Mouse (Mus musculus): Measurements from ENCODE around the gene Celsr1. TPM values are rescaled to one million over a fixed set of nuclear protein-coding genes. Genes with fewer than 3 reads are reported as not detected.
"Not testable (repeated sequence)": the region's sequence is repeated elsewhere in the genome, so short reads cannot be mapped to it uniquely, and the experiment has no call there.

Gene Celsr1
- total and polyA plus RNA-seq, 2 experiments from 2014 or later, result 0.97 to 17.4 TPM

DNA sequence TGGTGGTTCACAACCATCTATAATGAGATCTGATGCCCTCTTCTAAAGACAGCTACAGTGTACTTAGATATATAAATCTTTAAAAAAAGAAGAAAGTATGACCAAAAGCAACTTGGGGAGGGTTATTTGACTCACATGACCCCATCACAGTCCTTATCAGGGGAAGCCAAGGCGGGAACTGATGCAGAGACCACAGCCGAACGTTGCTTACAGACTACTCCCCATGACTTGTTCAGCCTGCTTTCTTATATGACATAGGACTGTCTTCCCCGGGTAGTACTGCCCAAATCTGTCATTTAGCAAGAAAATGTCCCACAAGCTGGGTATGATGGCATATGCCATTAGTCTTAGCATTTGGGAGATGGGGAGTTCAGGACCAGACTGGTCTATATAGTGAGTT is 144.3 kb downstream of the Celsr1 start:
- no peak for ATAC-seq (ENCODE audit: insufficient read depth, low read depth)
- Histone ChIP-seq H3K27ac (ENCODE audit: low read depth) (no peak overlapping the region), H3K4me2 (ENCODE audit: low read depth, low read length) (no peak overlapping the region), H3K36me3 (replicated peaks; ENCODE audit: control insufficient read depth, insufficient read depth, low read length) (peaks cover 77% of the 10 kb centered on the region), H3K27me3 (ENCODE audit: control insufficient read depth, insufficient read depth, low read length) (no peaks in the 10 kb centered on the region), H3K9me3 (replicated peaks; ENCODE audit: control insufficient read depth, low read length) (no peaks in the 10 kb centered on the region), H3K4me1 (ENCODE audit: control insufficient read depth, insufficient read depth) (no peaks in the 10 kb centered on the region), H3K9ac (replicated peaks; ENCODE audit: low read depth, low read length) (no peak overlapping the region), H3K4me3 (ENCODE audit: low read depth, low read length) (no peak overlapping the region)
- no peak for TF ChIP-seq CTCF (IDR thresholded peaks at IDR 0.05; ENCODE audit: low read depth)
- 77% methylated on average over 4 of the region's 4 CpGs for WGBS
- no peak for DNase-seq (ENCODE audit: low spot score)

GRCm38 (mm10) chr15:85885606-85886005 is 148.0 kb downstream of the Celsr1 start:
- H3K9ac ChIP-seq (replicated peaks; ENCODE audit: low read depth, low read length), result no peak overlapping the region
- H3K4me2 ChIP-seq (ENCODE audit: low read depth, low read length), result no peak overlapping the region
- 68% methylated on average over 5 of the region's 5 CpGs for WGBS
- H3K9me3 ChIP-seq (replicated peaks; ENCODE audit: control insufficient read depth, low read length), result no peaks in the 10 kb centered on the region
- peaks cover 67% of the 10 kb centered on the region for H3K36me3 ChIP-seq (replicated peaks; ENCODE audit: control insufficient read depth, insufficient read depth, low read length)
- DNase-seq (ENCODE audit: low spot score) (no peak), ATAC-seq (ENCODE audit: insufficient read depth, low read depth) (no peak)
- TF ChIP-seq CTCF (IDR thresholded peaks at IDR 0.05; ENCODE audit: low read depth) (no peak), EP300 (IDR thresholded peaks at IDR 0.05; ENCODE audit: low read depth) (no peak)
- H3K4me1 ChIP-seq (ENCODE audit: control insufficient read depth, insufficient read depth), result no peaks in the 10 kb centered on the region
- H3K4me3 ChIP-seq (ENCODE audit: low read depth, low read length), result no peak overlapping the region
- H3K27ac ChIP-seq (ENCODE audit: low read depth), result no peak overlapping the region
- H3K27me3 ChIP-seq (ENCODE audit: control insufficient read depth, insufficient read depth, low read length), result no peaks in the 10 kb centered on the region

DNA sequence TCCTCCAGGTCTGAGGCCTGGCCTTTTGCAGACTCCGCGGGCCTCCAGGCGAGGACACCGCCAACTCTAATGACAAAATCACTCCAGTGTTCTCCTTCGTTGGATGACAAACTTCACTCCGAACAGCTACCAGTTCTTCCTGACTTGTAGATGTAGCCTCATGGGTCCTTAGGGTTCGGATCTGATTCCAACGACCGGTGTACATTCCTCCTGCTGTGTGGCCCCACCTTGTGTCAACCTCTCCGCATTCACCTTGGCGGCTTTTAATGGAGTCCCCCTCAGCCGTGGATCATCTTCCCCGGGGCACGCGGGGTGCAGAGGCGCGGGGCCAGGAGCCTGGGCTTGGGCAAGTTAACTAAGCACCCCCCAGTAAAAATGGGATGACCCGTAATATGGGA is 154.1 kb downstream of the Celsr1 start:
- H3K36me3 ChIP-seq (replicated peaks; ENCODE audit: control insufficient read depth, insufficient read depth, low read length), result peaks cover 54% of the 10 kb centered on the region
- H3K4me3 ChIP-seq (ENCODE audit: low read depth, low read length), result peak overlapping the region; percentile 94
- no peaks in the 10 kb centered on the region for H3K9me3 ChIP-seq (replicated peaks; ENCODE audit: control insufficient read depth, low read length)
- 0 out of 2 replicates have a peak, but pooled peaks cover 11% of the 10 kb centered on the region for H3K4me1 ChIP-seq (ENCODE audit: control insufficient read depth, insufficient read depth)
- H3K9ac ChIP-seq (replicated peaks; ENCODE audit: low read depth, low read length), result peak overlapping the region; percentile 86
- TF ChIP-seq CTCF (IDR thresholded peaks at IDR 0.05; ENCODE audit: low read depth) (no peak), EP300 (IDR thresholded peaks at IDR 0.05; ENCODE audit: low read depth) (no peak)
- no peak for DNase-seq (ENCODE audit: low spot score)
- H3K27me3 ChIP-seq (ENCODE audit: control insufficient read depth, insufficient read depth, low read length), result no peaks in the 10 kb centered on the region
- ATAC-seq (ENCODE audit: insufficient read depth, low read depth), result peak; percentile 15
- H3K4me2 ChIP-seq (ENCODE audit: low read depth, low read length), result peak overlapping the region; percentile 91
- 1% methylated on average over 18 of the region's 18 CpGs for WGBS
- H3K27ac ChIP-seq (ENCODE audit: low read depth), result peak overlapping the region; percentile 94

DNA sequence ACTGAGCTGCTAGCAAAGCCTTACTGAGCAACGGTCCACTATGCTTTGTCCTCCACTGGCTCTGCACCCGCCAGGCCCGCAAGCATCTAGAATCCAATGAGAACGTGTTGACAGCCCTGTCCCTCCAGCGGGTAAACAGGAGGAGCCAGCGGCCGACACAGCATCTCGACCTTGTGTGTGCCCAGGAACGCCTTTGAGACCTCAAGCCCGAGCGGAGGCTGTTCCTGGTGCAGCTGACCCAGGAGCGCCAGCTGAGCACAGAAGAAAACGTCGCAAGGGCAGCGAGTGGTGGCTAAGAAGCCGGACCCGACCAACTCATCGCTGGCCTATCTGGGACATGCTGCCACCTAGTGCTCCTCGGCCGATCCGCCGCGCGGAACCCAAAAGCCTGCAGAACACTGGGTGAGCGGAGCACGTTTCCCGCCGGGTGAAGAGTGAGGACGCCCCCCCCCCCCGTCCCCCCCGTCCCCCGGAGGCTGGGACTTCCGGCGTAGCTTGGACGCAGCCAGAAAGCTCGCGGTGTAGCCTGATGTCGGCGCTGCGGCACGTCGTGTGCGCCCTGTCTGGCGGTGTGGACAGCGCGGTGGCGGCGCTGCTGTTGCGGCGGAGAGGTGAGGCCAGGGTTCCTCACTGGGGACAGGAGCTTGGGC is 154.6 kb downstream of the Celsr1 start, which contains the start of gene Trmu:
Trmu (plus strand) TSS at position 465 of the 650 bp plus-strand sequence.
- Histone ChIP-seq H3K9me3 (replicated peaks; ENCODE audit: control insufficient read depth, low read length) (no peaks in the 10 kb centered on the region), H3K27ac (ENCODE audit: low read depth) (peak within 1 kb of the TSS; percentile 94), H3K27me3 (ENCODE audit: control insufficient read depth, insufficient read depth, low read length) (no peaks in the 10 kb centered on the region), H3K4me2 (ENCODE audit: low read depth, low read length) (peak within 1 kb of the TSS; percentile 91), H3K4me3 (ENCODE audit: low read depth, low read length) (peak within 1 kb of the TSS; percentile 94), H3K36me3 (replicated peaks; ENCODE audit: control insufficient read depth, insufficient read depth, low read length) (peaks cover 54% of the 10 kb centered on the region), H3K9ac (replicated peaks; ENCODE audit: low read depth, low read length) (peak within 1 kb of the TSS; percentile 86), H3K4me1 (ENCODE audit: control insufficient read depth, insufficient read depth) (0 out of 2 replicates have a peak, but pooled peaks cover 11% of the 10 kb centered on the region)
- ATAC-seq (ENCODE audit: insufficient read depth, low read depth) (peak; percentile 97), DNase-seq (ENCODE audit: low spot score) (peak; percentile 93)
- WGBS, result 1% methylated on average over 44 of the region's 50 CpGs
- TF ChIP-seq EP300 (IDR thresholded peaks at IDR 0.05; ENCODE audit: low read depth) (no peak), CTCF (IDR thresholded peaks at IDR 0.05; ENCODE audit: low read depth) (peak; percentile 55)

DNA sequence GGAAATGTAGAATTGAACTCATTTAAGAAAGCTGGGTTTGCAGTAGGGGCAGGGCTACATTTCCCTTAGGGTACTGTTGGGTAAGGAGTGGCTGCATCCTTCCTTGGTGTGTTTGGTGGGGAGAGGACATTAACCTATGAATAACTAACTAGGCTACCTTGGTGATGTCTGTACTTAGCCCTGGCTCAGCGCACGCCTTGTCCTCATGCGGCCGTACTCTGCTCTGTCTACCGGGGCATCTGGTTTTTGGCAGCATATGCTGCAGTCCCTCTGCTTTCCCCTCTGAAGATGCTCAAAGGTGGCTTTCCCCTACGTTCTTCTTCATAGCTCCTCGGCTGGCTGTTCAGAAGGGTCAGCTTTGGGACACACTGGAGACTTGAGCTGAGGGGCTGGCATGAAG is 156.2 kb downstream of the Celsr1 start:
- 93% methylated on average over 7 of the region's 7 CpGs for WGBS
- no peak for DNase-seq (ENCODE audit: low spot score)
- Histone ChIP-seq H3K27ac (ENCODE audit: low read depth) (no peak overlapping the region), H3K9me3 (replicated peaks; ENCODE audit: control insufficient read depth, low read length) (no peaks in the 10 kb centered on the region), H3K4me1 (ENCODE audit: control insufficient read depth, insufficient read depth) (0 out of 2 replicates have a peak, but pooled peaks cover 11% of the 10 kb centered on the region), H3K36me3 (replicated peaks; ENCODE audit: control insufficient read depth, insufficient read depth, low read length) (peaks cover 52% of the 10 kb centered on the region), H3K27me3 (ENCODE audit: control insufficient read depth, insufficient read depth, low read length) (no peaks in the 10 kb centered on the region), H3K4me3 (ENCODE audit: low read depth, low read length) (no peak overlapping the region), H3K9ac (replicated peaks; ENCODE audit: low read depth, low read length) (no peak overlapping the region), H3K4me2 (ENCODE audit: low read depth, low read length) (no peak overlapping the region)
- ATAC-seq (ENCODE audit: insufficient read depth, low read depth), result no peak
- TF ChIP-seq CTCF (IDR thresholded peaks at IDR 0.05; ENCODE audit: low read depth), result no peak
- no peak for TF ChIP-seq EP300 (IDR thresholded peaks at IDR 0.05; ENCODE audit: low read depth)

DNA sequence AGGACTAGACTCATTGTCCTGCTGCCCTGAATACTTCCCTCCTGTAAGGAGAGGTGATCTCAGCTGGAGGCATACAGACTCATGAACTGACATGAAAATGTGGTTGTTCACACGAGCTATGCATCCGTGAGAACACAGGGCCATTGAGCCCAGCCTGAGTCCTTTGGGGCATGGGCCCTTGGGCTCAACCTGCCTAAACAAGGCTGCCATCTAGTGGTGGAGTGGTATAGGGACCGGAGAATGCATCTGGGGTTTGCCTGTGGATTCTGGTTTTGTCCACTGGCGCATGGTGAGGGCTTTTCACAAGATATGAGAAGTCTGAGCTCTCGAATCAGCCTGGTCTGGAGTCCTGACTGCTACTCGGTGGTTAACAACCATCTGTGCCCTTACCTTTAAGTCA is 165.9 kb downstream of the Celsr1 start:
- Histone ChIP-seq H3K4me3 (ENCODE audit: low read depth, low read length) (no peak overlapping the region), H3K9me3 (replicated peaks; ENCODE audit: control insufficient read depth, low read length) (no peaks in the 10 kb centered on the region), H3K27me3 (ENCODE audit: control insufficient read depth, insufficient read depth, low read length) (no peaks in the 10 kb centered on the region), H3K9ac (replicated peaks; ENCODE audit: low read depth, low read length) (no peak overlapping the region), H3K4me1 (ENCODE audit: control insufficient read depth, insufficient read depth) (no peaks in the 10 kb centered on the region), H3K36me3 (replicated peaks; ENCODE audit: control insufficient read depth, insufficient read depth, low read length) (peaks cover 78% of the 10 kb centered on the region), H3K4me2 (ENCODE audit: low read depth, low read length) (no peak overlapping the region), H3K27ac (ENCODE audit: low read depth) (no peak overlapping the region)
- peak; percentile 64 for DNase-seq (ENCODE audit: low spot score)
- 43% methylated on average over 6 of the region's 6 CpGs for WGBS
- peak; percentile 96 for TF ChIP-seq CTCF (IDR thresholded peaks at IDR 0.05; ENCODE audit: low read depth)
- TF ChIP-seq EP300 (IDR thresholded peaks at IDR 0.05; ENCODE audit: low read depth), result no peak
- ATAC-seq (ENCODE audit: insufficient read depth, low read depth), result peak; percentile 75; the same call in 1 of the 2 replicates

- peaks cover 69% of the 10 kb centered on the region for H3K36me3 ChIP-seq (replicated peaks; ENCODE audit: control insufficient read depth, insufficient read depth, low read length)
- WGBS, result 94% methylated on average over 7 of the region's 7 CpGs
- not testable (repeated sequence) for ATAC-seq (ENCODE audit: insufficient read depth, low read depth)
Observed at GRCm38 (mm10) chr15:85865913-85866312, 167.7 kb downstream of the Celsr1 start.

More at GRCm38 (mm10) chr15:85865913-85866312, 167.7 kb downstream of the Celsr1 start:
- DNase-seq (ENCODE audit: low spot score); H3K4me2 ChIP-seq (ENCODE audit: low read depth, low read length); H3K9me3 ChIP-seq (replicated peaks; ENCODE audit: control insufficient read depth, low read length); H3K4me1 ChIP-seq (ENCODE audit: control insufficient read depth, insufficient read depth); H3K9ac ChIP-seq (replicated peaks; ENCODE audit: low read depth, low read length); H3K4me3 ChIP-seq (ENCODE audit: low read depth, low read length); H3K27me3 ChIP-seq (ENCODE audit: control insufficient read depth, insufficient read depth, low read length); H3K27ac ChIP-seq (ENCODE audit: low read depth): not testable (repeated sequence)

Data from heart, postnatal 0 days (tissue).